Mouse (Mus musculus) kidney, adult 2 months (tissue): Measurements from ENCODE around the gene Esyt2. TPM values are rescaled to one million over a fixed set of nuclear protein-coding genes. Genes with fewer than 3 reads are reported as not detected.

Experiments
- DNase-seq: peaks from one replicate; pipeline ENCODE4 v3.0.0; 2021
- H3K27ac ChIP-seq: fragments of 200-500 bp; 2 replicates; pipeline ENCODE4 v1.5.1; 2012; ENCODE audit warnings: low read depth, low read length, control low read depth, inconsistent platforms; ENCODE audit not compliant: insufficient read depth
- H3K27me3 ChIP-seq: fragments of 200-500 bp; replicated peaks from 2 replicates; pipeline ENCODE4 v1.6.1; 2012; ENCODE audit warnings: mild to moderate bottlenecking, moderate library complexity, low read length, inconsistent platforms; ENCODE audit not compliant: control insufficient read depth, insufficient read depth
- H3K36me3 ChIP-seq: fragments of 200-500 bp; 2 replicates; pipeline ENCODE4 v1.6.1; 2012; ENCODE audit warnings: mild to moderate bottlenecking, moderate library complexity, low read length, inconsistent platforms; ENCODE audit not compliant: control insufficient read depth, insufficient read depth
- H3K4me1 ChIP-seq: fragments of 200-500 bp; 2 replicates; pipeline ENCODE4 v1.6.1; 2011; ENCODE audit warnings: low read length; ENCODE audit not compliant: control insufficient read depth, insufficient read depth
- H3K4me3 ChIP-seq: fragments of 200-500 bp; 2 replicates; pipeline ENCODE4 v1.5.1; 2011; ENCODE audit warnings: mild to moderate bottlenecking, low read depth, low read length, control low read depth; ENCODE audit not compliant: insufficient read depth
- CTCF ChIP-seq: fragments of 200-500 bp; conservative IDR thresholded peaks from 2 replicates; pipeline ENCODE4 v1.5.1; 2011; ENCODE audit warnings: low read depth, mild to moderate bottlenecking, control low read depth, low read length, moderate library complexity, mixed read lengths; ENCODE audit not compliant: insufficient read depth, insufficient read length
- POLR2A ChIP-seq: fragments of 200-500 bp; IDR thresholded peaks from one replicate; pipeline ENCODE4 v1.6.1; 2011; ENCODE audit warnings: low read depth, low read length, control low read depth
- WGBS: fragments of 180-500 bp; shearing (Covaris S2); methylation state at CpG from one replicate; pipeline ENCODE4 v1.1.7; 2018; 5-methylcytosine and 5-hydroxymethylcytosine counted together
- polyA plus RNA-seq: library from polyadenylated mRNA; depleted of rRNA; stranded (reverse); fragments of >200 nt; gene quantifications from 2 replicates; pipeline ENCODE4 v1.2.3, GENCODE M21; 2012

Gene Esyt2
- polyA plus RNA-seq, 1 experiment, result 8.8 TPM

GRCm38 (mm10) chr12:116405045-116405835, 124.2 kb downstream of the Esyt2 start, which contains the start of gene Ncapg2:
TSS of gene Ncapg2 (plus strand) at chr12:116405402.
- no peak within 1 kb of the TSS for H3K27ac ChIP-seq
- WGBS, result under 1% methylated on average over 72 of the region's 72 CpGs

GRCm38 (mm10) chr12:116405836-116406155, 124.8 kb downstream of the Esyt2 start:
- TF ChIP-seq CTCF (no peak), POLR2A (no peak)
- Histone ChIP-seq H3K36me3 (no peaks in the 10 kb centered on the region), H3K4me3 (peak overlapping the region; percentile 78), H3K27me3 (no peaks in the 10 kb centered on the region), H3K4me1 (no peaks in the 10 kb centered on the region), H3K27ac (no peak overlapping the region)
- no peak for DNase-seq
- WGBS, result 9% methylated on average over 8 of the region's 8 CpGs

More at GRCm38 (mm10) chr12:116405045-116405835, 124.2 kb downstream of the Esyt2 start, which contains the start of gene Ncapg2:
- Histone ChIP-seq H3K4me1 (no peaks in the 10 kb centered on the region), H3K36me3 (no peaks in the 10 kb centered on the region), H3K27me3 (no peaks in the 10 kb centered on the region), H3K4me3 (peak within 1 kb of the TSS; percentile 78)
- DNase-seq, result peak; percentile 98
- TF ChIP-seq POLR2A (no peak), CTCF (no peak)

- Histone ChIP-seq H3K4me3 (no peak overlapping the region), H3K4me1 (no peaks in the 10 kb centered on the region), H3K27ac (no peak overlapping the region), H3K36me3 (no peaks in the 10 kb centered on the region), H3K27me3 (no peaks in the 10 kb centered on the region)
- TF ChIP-seq CTCF (no peak), POLR2A (no peak)
- 97% methylated on average over 5 of the region's 5 CpGs for WGBS
- DNase-seq, result no peak
Measured at GRCm38 (mm10) chr12:116407883-116408282, 126.9 kb downstream of the Esyt2 start.

GRCm38 (mm10) chr12:116414941-116415340, 133.9 kb downstream of the Esyt2 start:
- Histone ChIP-seq H3K36me3 (no peaks in the 10 kb centered on the region), H3K27me3 (no peaks in the 10 kb centered on the region), H3K27ac (no peak overlapping the region), H3K4me3 (no peak overlapping the region), H3K4me1 (no peaks in the 10 kb centered on the region)
- DNase-seq, result no peak
- 96% methylated on average over 4 of the region's 4 CpGs for WGBS
- TF ChIP-seq CTCF (no peak), POLR2A (no peak)

GRCm38 (mm10) chr12:116416514-116416913, 135.5 kb downstream of the Esyt2 start:
- Histone ChIP-seq H3K27me3 (no peaks in the 10 kb centered on the region), H3K27ac (no peak overlapping the region), H3K4me3 (no peak overlapping the region), H3K4me1 (no peaks in the 10 kb centered on the region), H3K36me3 (no peaks in the 10 kb centered on the region)
- TF ChIP-seq CTCF (no peak), POLR2A (no peak)
- no peak for DNase-seq
- WGBS, result 94% methylated on average over 1 of the region's 1 CpGs

- Histone ChIP-seq H3K4me3 (no peak overlapping the region), H3K4me1 (no peaks in the 10 kb centered on the region), H3K36me3 (no peaks in the 10 kb centered on the region), H3K27ac (no peak overlapping the region), H3K27me3 (no peaks in the 10 kb centered on the region)
- whole genome bisulfite sequencing, result 84% methylated on average over 2 of the region's 2 CpGs
- TF ChIP-seq CTCF (no peak), POLR2A (no peak)
- no peak for DNase-seq
Measured at GRCm38 (mm10) chr12:116421656-116422055, 140.7 kb downstream of the Esyt2 start.

GRCm38 (mm10) chr12:116425392-116425791, 144.4 kb downstream of the Esyt2 start:
- WGBS, result 70% methylated on average over 2 of the region's 2 CpGs
- Histone ChIP-seq H3K36me3 (no peaks in the 10 kb centered on the region), H3K27ac (no peak overlapping the region), H3K4me1 (no peaks in the 10 kb centered on the region), H3K27me3 (no peaks in the 10 kb centered on the region), H3K4me3 (no peak overlapping the region)
- no peak for TF ChIP-seq POLR2A
- no peak for TF ChIP-seq CTCF
- DNase-seq, result no peak
